Mouse (Mus musculus) lung, adult 2 months (tissue): ENCODE data around the gene Idnk. TPM values are rescaled to one million over a fixed set of nuclear protein-coding genes. Genes with fewer than 3 reads are reported as not detected.
A peak's percentile ranks its signal among the peaks of the same experiment; 100 is the strongest.

ENCODE experiments used
- DNase-seq: peaks from one replicate; pipeline ENCODE4 v3.0.0; 2022
- H3K4me1 ChIP-seq: fragments of 200-500 bp; 2 replicates; pipeline ENCODE4 v1.6.1; 2011; ENCODE audit warnings: low read length; ENCODE audit not compliant: control insufficient read depth, insufficient read depth
- H3K4me3 ChIP-seq: fragments of 200-500 bp; replicated peaks from 2 replicates; pipeline ENCODE3; 2011; ENCODE audit warnings: low read depth, mild to moderate bottlenecking, control low read depth, low read length; ENCODE audit errors: extremely low read depth
- CTCF ChIP-seq: fragments of 200-500 bp; IDR thresholded peaks from 2 replicates; pipeline ENCODE4 v1.5.1; 2011; ENCODE audit warnings: mild to moderate bottlenecking, low read length, control low read depth; ENCODE audit not compliant: insufficient read depth
- POLR2A ChIP-seq: fragments of 200-500 bp; IDR thresholded peaks from 2 replicates; pipeline ENCODE4 v1.6.1; 2011; ENCODE audit warnings: low read depth, mild to moderate bottlenecking, control low read depth, low read length, borderline replicate concordance; ENCODE audit errors: extremely low read depth
- WGBS: fragments of 180-500 bp; shearing (Covaris S2); methylation state at CpG from one replicate; pipeline ENCODE4 v1.1.7; 2018; 5-methylcytosine and 5-hydroxymethylcytosine counted together
- polyA plus RNA-seq: library from polyadenylated mRNA; depleted of rRNA; stranded (reverse); fragments of >200 nt; gene quantifications from 2 replicates; pipeline ENCODE4 v1.2.3, GENCODE M21; 2012

The Idnk gene
- polyA plus RNA-seq, 1 experiment, result 24.5 TPM

DNA sequence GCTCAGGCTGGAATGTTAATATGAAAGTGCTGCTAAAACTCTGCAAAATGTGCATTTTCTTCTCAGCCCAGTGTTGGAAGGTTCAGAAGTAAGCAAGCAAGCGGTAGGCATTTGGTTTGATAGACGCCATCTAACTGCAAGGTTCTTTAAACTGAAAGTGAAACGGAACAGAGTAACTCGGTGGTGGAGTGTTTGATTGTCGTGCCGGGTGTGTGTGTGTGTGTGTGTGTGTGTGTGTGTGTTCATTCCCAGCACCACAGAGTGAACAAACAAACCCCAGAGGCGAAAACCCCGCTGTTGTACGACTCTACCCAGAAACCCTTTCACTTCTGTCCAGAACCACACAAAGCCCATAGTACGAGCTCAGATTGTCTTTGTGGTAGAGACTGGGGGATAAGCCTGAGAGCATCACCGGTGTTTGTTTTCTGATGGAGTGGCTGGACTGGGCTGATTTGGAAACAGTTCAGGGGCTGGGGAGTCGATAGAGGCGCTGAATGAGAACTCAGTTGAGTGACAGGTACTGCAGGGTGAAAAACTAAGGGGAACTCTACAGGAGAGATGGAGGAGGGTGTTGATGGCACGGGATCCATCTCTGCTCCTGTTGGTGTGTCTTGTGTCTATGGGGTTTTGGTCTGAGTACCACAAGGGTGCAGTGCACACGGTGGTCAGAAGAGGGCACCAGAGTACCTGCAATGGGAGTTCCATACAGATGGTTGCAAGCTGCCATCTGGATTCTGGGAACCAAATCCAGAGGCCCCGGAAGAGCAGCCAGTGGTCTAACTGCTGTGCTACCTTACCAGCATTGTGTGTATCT is 857 bp downstream of the Idnk start:
- TF ChIP-seq CTCF (peak; percentile 97), POLR2A (no peak)
- WGBS, result 4% methylated on average over 16 of the region's 16 CpGs
- peak; percentile 84 for DNase-seq
- peak overlapping the region; percentile 99 for H3K4me3 ChIP-seq
- no peaks in the 10 kb centered on the region for H3K4me1 ChIP-seq

DNA sequence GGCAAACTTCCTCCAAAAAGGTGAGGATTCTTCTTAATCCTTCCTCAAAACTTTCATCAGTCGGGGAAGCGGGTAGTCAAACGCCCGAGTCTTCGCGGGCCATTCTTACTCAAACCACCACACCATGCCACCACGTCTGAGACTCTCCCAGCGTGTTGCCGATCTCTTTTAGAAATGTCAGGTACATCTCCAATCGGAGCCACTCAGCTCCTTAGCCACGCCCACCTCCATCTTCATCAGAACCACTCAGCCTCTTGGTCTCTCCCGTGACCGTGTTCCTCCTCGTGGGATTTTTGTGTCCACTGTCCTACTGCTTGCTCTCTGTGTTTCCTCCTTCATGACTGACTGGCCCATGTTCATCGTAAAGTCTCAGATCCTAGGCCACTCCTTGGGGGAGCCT is 3.3 kb downstream of the Idnk start:
- 95% methylated on average over 15 of the region's 15 CpGs for WGBS
- TF ChIP-seq POLR2A (no peak), CTCF (no peak)
- no peak for DNase-seq

GRCm38 (mm10) chr13:58163343-58163742 is 5.9 kb downstream of the Idnk start:
- Histone ChIP-seq H3K4me1 (no peaks in the 10 kb centered on the region), H3K4me3 (no peak overlapping the region)
- DNase-seq, result no peak
- WGBS, result 95% methylated on average over 12 of the region's 12 CpGs
- TF ChIP-seq CTCF, result no peak

More for the DNA sequence above, 3.3 kb downstream of the Idnk start:
- H3K4me1 ChIP-seq, result no peaks in the 10 kb centered on the region
- H3K4me3 ChIP-seq, result no peak overlapping the region

DNA sequence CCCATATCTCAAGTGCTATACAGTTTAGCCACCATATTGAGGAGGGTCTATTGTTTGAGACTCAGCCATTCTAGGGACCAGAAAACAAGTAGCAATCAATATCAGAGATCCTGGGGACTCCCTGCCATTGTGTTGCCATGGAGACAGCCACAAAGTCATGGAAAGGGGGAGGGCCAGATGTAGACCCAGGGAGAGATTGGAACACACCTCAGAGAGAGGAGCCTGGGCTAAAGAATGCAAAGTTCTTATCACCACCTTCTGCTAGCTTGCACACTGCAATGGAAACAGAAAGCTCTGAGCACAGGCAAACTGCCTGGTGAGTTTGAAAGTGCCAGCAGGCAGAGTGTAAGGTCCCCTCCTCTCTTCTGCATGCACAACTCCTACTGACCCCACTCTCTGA is 10.7 kb downstream of the Idnk start:
- H3K4me3 ChIP-seq, result no peak overlapping the region
- H3K4me1 ChIP-seq, result no peaks in the 10 kb centered on the region
- DNase-seq, result no peak
- TF ChIP-seq POLR2A, result no peak
- TF ChIP-seq CTCF, result no peak

DNA sequence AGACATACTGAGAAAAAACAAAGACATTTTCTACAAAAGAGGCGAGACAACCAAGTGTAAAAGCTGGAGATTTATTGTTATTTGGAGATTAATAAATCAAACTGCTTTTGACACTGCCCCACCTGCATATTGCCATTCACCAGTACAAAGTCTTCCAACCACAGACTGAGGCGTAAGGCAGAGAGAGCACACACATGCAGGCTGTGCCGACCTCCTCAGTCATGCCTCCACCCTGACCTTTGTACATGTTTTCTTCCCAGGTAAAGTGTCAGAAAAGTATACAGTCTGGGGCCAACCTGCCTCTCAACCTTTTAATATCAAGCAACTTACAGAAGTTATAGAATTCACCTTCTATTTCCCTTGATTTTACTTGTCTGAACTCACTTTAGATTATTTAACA is 18.7 kb downstream of the Idnk start:
- WGBS, result 82% methylated on average over 3 of the region's 3 CpGs
- Histone ChIP-seq H3K4me3 (no peak overlapping the region), H3K4me1 (no peaks in the 10 kb centered on the region)
- no peak for TF ChIP-seq CTCF
- TF ChIP-seq POLR2A, result no peak
- no peak for DNase-seq

DNA sequence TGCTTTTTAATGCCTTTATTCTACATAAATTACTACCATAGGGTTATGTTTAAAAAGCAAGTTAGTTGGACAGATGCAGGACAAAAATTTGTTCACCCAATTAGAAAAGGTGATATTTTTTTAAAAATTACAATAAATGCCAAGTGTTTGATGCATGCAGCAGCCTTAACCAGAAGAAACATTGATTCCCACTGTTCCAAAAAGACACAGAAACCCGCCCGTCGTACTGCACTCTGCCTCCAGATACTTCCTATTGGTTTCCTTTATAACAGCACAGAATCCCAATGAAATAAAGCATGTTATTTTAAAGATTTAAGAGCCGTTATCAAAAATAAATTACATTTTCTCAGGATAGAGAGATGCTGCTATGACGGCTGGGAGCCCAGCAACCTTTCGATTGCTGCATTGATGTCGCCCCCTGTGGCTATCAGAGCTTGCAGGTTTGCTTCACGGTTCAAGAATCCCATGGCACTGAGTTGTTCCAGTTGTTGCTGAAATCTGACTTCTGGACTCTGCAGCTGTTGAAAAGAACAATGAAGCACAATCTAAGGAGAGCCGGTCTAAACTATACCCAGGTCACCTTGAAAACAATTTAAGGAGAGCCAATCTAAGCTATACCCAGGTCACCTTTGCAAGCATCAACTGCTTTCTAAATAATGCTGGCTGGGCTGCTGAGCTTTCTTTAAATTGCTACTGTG is 20.2 kb downstream of the Idnk start:
- peak; percentile 100 for DNase-seq
- WGBS, result 91% methylated on average over 9 of the region's 9 CpGs
- H3K4me1 ChIP-seq, result no peaks in the 10 kb centered on the region
- TF ChIP-seq POLR2A, result no peak
- no peak for TF ChIP-seq CTCF
- no peak overlapping the region for H3K4me3 ChIP-seq

- Histone ChIP-seq H3K4me3 (no peak overlapping the region), H3K4me1 (no peaks in the 10 kb centered on the region)
- no peak for TF ChIP-seq CTCF
- TF ChIP-seq POLR2A, result no peak
- 89% methylated on average over 14 of the region's 14 CpGs for WGBS
- DNase-seq, result no peak
These were observed 24.4 kb downstream of the Idnk start for GRCm38 (mm10) chr13:58181607-58182551.

DNA sequence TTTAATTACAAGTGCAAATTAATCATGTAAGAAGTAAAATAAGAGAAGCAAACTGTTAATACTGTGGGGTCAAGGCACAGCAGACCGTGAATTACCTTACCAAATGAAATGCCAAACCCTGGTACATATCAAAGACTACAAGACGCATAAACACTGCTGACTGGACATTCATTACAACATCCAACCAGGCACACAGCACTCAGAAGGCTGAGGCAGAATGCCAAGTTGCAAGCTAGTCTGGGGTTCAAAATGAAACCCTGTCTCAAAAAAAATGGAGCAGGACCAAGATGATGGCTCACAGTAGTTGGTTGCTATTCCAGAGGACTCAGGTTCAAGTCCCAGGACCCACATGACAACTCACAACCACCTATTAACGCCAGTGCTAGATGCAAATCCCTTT is 26.7 kb downstream of the Idnk start:
- no peak overlapping the region for H3K4me3 ChIP-seq
- peaks cover 2% of the 10 kb centered on the region; the same call in 1 of the 2 replicates for H3K4me1 ChIP-seq
- TF ChIP-seq POLR2A (no peak), CTCF (no peak)
- DNase-seq, result no peak
- WGBS, result 72% methylated on average over 3 of the region's 3 CpGs

DNA sequence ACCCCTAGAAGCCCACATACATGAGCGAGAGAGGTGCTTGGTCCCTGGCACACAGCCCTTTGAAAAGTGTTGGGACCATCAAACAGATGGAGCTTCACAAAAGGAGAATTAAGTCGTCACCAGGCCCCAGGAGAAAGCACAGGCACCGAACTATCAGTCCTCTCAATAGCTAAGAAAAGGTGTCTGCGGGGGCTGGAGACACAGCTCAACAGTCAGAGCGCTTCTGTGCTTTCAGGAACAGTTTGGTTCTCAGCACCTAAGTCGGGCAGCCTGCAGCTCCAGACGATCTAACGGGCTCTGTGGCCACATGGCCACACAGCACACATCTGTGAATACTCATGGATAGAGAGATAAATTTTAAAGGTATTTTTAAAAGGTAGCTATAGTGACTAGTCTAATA is 28.8 kb downstream of the Idnk start:
- TF ChIP-seq POLR2A, result no peak
- no peak for TF ChIP-seq CTCF
- no peak for DNase-seq
- WGBS, result 93% methylated on average over 8 of the region's 8 CpGs
- no peak overlapping the region for H3K4me3 ChIP-seq
- H3K4me1 ChIP-seq, result peaks cover 2% of the 10 kb centered on the region; the same call in 1 of the 2 replicates
